In genomic region chr14:30606817-30607216, GRCm38 (mm10) we compare ENCODE assay signal across 22 mouse cellular contexts. TPM values are rescaled to one million over a fixed set of nuclear protein-coding genes. Genes with fewer than 3 reads are reported as not detected.
DNase-seq lines count a peak whose midpoint lies in the region; ATAC-seq and TF ChIP-seq lines count a peak whose summit lies in the region.
"Had no signal": no experiment of that assay in that cellular context is flagged by ENCODE, and none has a peak within 500 bp of the region (broad histone marks: within the 10 kb centered on the region; RNA-seq: fewer than 3 reads in every experiment).

No protein-coding gene starts in this region.

- no peak for DNase-seq in liver, postnatal 0 days
- no peak for DNase-seq in liver, embryonic 11.5 days (ENCODE audit: low spot score)
- DNase-seq in testis, postnatal 14 days (ENCODE audit: low spot score): no peak
- DNase-seq: adrenal gland, postnatal 36 days; cerebellum, adult 11-12 months; cerebellum, postnatal 10 days; heart, postnatal 4 days; kidney, adult 2 months; kidney, postnatal 14 days; lung, adult 2 months; lung, postnatal 14 days had no signal

- H3K4me2 ChIP-seq in liver, postnatal 0 days (ENCODE audit: low read depth, low read length): no peak overlapping the region
- no peak overlapping the region for H3K4me2 ChIP-seq in liver, embryonic 11.5 days
- no peak overlapping the region for H3K4me2 ChIP-seq in forebrain, embryonic 16.5 days (ENCODE audit: low read length)
- H3K4me2 ChIP-seq: embryonic facial prominence, embryonic 13.5 days; forebrain, embryonic 13.5 days; heart, embryonic 15.5 days; hindbrain, embryonic 14.5 days; neural tube, embryonic 15.5 days had no signal

- peak; percentile 52 for ATAC-seq in liver, postnatal 0 days
- ATAC-seq in liver, embryonic 11.5 days (replicated peaks; ENCODE audit: low FRiP score): no peak
- no peak for ATAC-seq in erythroid progenitor cell, adult 5-6 weeks (replicated peaks; ENCODE audit: low FRiP score, poor library complexity, severe bottlenecking)
- ATAC-seq in forebrain, embryonic 16.5 days: no peak
- ATAC-seq: forebrain, embryonic 13.5 days had no signal

- no peak for TF ChIP-seq EP300 in liver, postnatal 0 days (IDR thresholded peaks at IDR 0.05; ENCODE audit: low read depth)

- H3K9ac ChIP-seq in liver, postnatal 0 days (replicated peaks): no peak overlapping the region
- H3K9ac ChIP-seq in liver, embryonic 11.5 days (ENCODE audit: low read depth, low read length): no peak overlapping the region
- H3K9ac ChIP-seq in forebrain, embryonic 16.5 days (replicated peaks; ENCODE audit: low read depth, low read length): no peak overlapping the region
- H3K9ac ChIP-seq: embryonic facial prominence, embryonic 13.5 days; forebrain, embryonic 13.5 days; heart, embryonic 15.5 days; hindbrain, embryonic 14.5 days; neural tube, embryonic 15.5 days had no signal

- peak; percentile 12; the same call in 1 of the 2 replicates for TF ChIP-seq POLR2A in testis, adult 2 months (IDR thresholded peaks at IDR 0.05; ENCODE audit: control insufficient read depth, low read depth, low read length)
- no peak for TF ChIP-seq POLR2A in bone marrow, adult 2 months (IDR thresholded peaks at IDR 0.05; ENCODE audit: borderline replicate concordance, control insufficient read depth, low read depth, low read length)

- 0 out of 2 replicates have a peak, but pooled peaks cover 1% of the 10 kb centered on the region for H3K4me1 ChIP-seq in liver, postnatal 0 days (ENCODE audit: insufficient read depth)
- H3K4me1 ChIP-seq in liver, embryonic 11.5 days (replicated peaks; ENCODE audit: control insufficient read depth, insufficient read depth, low read length): peaks cover 4% of the 10 kb centered on the region
- H3K4me1 ChIP-seq in testis, adult 2 months (ENCODE audit: control insufficient read depth, insufficient read depth, low read length): no peaks in the 10 kb centered on the region
- H3K4me1 ChIP-seq in bone marrow, adult 2 months (ENCODE audit: control insufficient read depth, insufficient read depth, low read length): peaks cover 3% of the 10 kb centered on the region; the same call in 1 of the 2 replicates
- H3K4me1 ChIP-seq in forebrain, embryonic 16.5 days (replicated peaks; ENCODE audit: control insufficient read depth, insufficient read depth, low read length): no peaks in the 10 kb centered on the region
- H3K4me1 ChIP-seq: embryonic facial prominence, embryonic 13.5 days; forebrain, embryonic 13.5 days; neural tube, embryonic 15.5 days had no signal

- no peaks in the 10 kb centered on the region for H3K27me3 ChIP-seq in liver, postnatal 0 days (ENCODE audit: insufficient read depth, low read length)
- no peaks in the 10 kb centered on the region for H3K27me3 ChIP-seq in liver, embryonic 11.5 days (replicated peaks; ENCODE audit: control insufficient read depth, insufficient read depth, low read length)
- H3K27me3 ChIP-seq in testis, adult 2 months (ENCODE audit: control insufficient read depth, insufficient read depth, low read length): no peaks in the 10 kb centered on the region
- H3K27me3 ChIP-seq in forebrain, embryonic 16.5 days (replicated peaks; ENCODE audit: control insufficient read depth, insufficient read depth, low read length): no peaks in the 10 kb centered on the region
- H3K27me3 ChIP-seq: embryonic facial prominence, embryonic 13.5 days; forebrain, embryonic 13.5 days; heart, embryonic 15.5 days; neural tube, embryonic 15.5 days had no signal

- peaks cover 49% of the 10 kb centered on the region for H3K36me3 ChIP-seq in liver, postnatal 0 days (replicated peaks; ENCODE audit: insufficient read depth, low read length)
- H3K36me3 ChIP-seq in liver, embryonic 11.5 days (ENCODE audit: control insufficient read depth, insufficient read depth, low read length): peaks cover 5% of the 10 kb centered on the region; the same call in 1 of the 2 replicates
- no peaks in the 10 kb centered on the region for H3K36me3 ChIP-seq in testis, adult 2 months (ENCODE audit: control insufficient read depth, insufficient read depth, low read length)
- no peaks in the 10 kb centered on the region for H3K36me3 ChIP-seq in forebrain, embryonic 16.5 days (ENCODE audit: control insufficient read depth, insufficient read depth)

- TF ChIP-seq CTCF in liver, postnatal 0 days (IDR thresholded peaks at IDR 0.05; ENCODE audit: low read depth): no peak
- TF ChIP-seq CTCF in testis, adult 2 months (IDR thresholded peaks at IDR 0.05; ENCODE audit: control insufficient read depth, insufficient read depth, insufficient replicate concordance, low read depth, low read length): no peak
- TF ChIP-seq CTCF in bone marrow, adult 2 months (IDR thresholded peaks at IDR 0.05; ENCODE audit: control insufficient read depth, insufficient read depth, low read length): no peak

- H3K4me3 ChIP-seq in liver, postnatal 0 days (ENCODE audit: low read depth, low read length): no peak overlapping the region
- no peak overlapping the region for H3K4me3 ChIP-seq in liver, embryonic 11.5 days (ENCODE audit: low read depth, low read length)
- H3K4me3 ChIP-seq in testis, adult 2 months (ENCODE audit: control insufficient read depth, low read depth, low read length): peak overlapping the region; percentile 83
- H3K4me3 ChIP-seq in bone marrow, adult 2 months (replicated peaks; ENCODE audit: control insufficient read depth, low read depth, low read length): no peak overlapping the region
- H3K4me3 ChIP-seq in forebrain, embryonic 16.5 days (replicated peaks; ENCODE audit: low read length): no peak overlapping the region
- H3K4me3 ChIP-seq: embryonic facial prominence, embryonic 13.5 days; erythroblast, embryonic 14.5 days; forebrain, embryonic 13.5 days; heart, embryonic 15.5 days; layer of hippocampus, adult 2 months; neural tube, embryonic 15.5 days had no signal

- peak overlapping the region; percentile 23; the same call in 1 of the 2 replicates for H3K27ac ChIP-seq in liver, postnatal 0 days (ENCODE audit: low read depth)
- H3K27ac ChIP-seq in liver, embryonic 11.5 days (ENCODE audit: low read depth, low read length): no peak overlapping the region
- H3K27ac ChIP-seq in testis, adult 2 months (ENCODE audit: control insufficient read depth, insufficient read depth, low read depth, low read length): no peak overlapping the region
- H3K27ac ChIP-seq in bone marrow, adult 2 months (ENCODE audit: control insufficient read depth, insufficient read depth, low read depth, low read length, poor library complexity): peak overlapping the region; percentile 32
- no peak overlapping the region for H3K27ac ChIP-seq in forebrain, embryonic 16.5 days (ENCODE audit: low read length)
- H3K27ac ChIP-seq: embryonic facial prominence, embryonic 13.5 days; forebrain, embryonic 13.5 days; heart, embryonic 15.5 days; hindbrain, embryonic 14.5 days; layer of hippocampus, adult 2 months; neural tube, embryonic 15.5 days had no signal

- no peaks in the 10 kb centered on the region for H3K9me3 ChIP-seq in liver, postnatal 0 days (ENCODE audit: low read length)
- H3K9me3 ChIP-seq in liver, embryonic 11.5 days (ENCODE audit: control insufficient read depth, low read length): no peaks in the 10 kb centered on the region
- H3K9me3 ChIP-seq in forebrain, embryonic 16.5 days (ENCODE audit: control insufficient read depth, low read length): no peaks in the 10 kb centered on the region
- H3K9me3 ChIP-seq: embryonic facial prominence, embryonic 13.5 days; forebrain, embryonic 13.5 days; heart, embryonic 15.5 days; neural tube, embryonic 15.5 days had no signal

- 71% methylated on average over 5 of the region's 5 CpGs for WGBS in liver, postnatal 0 days (ENCODE audit: insufficient replicate concordance)
- 89% methylated on average over 5 of the region's 5 CpGs for WGBS in liver, embryonic 11.5 days
- 82% methylated on average over 5 of the region's 5 CpGs for WGBS in bone marrow, adult 2 months
- 94% methylated on average over 5 of the region's 5 CpGs for WGBS in forebrain, embryonic 16.5 days

RNA-seq across cellular contexts. Expression of gene Prkcd, which starts 19.2 kb away (rescaled TPM):
- 16.7 and 17.8 TPM in 2 replicates for polyA plus RNA-seq in liver, postnatal 0 days (2015; fragmentation: Nextera tagmentation; extraction: Ambion mirVana)
- polyA plus RNA-seq in liver, embryonic 11.5 days (2014; fragmentation: Nextera tagmentation; extraction: Ambion mirVana): 34.7 and 38.4 TPM in 2 replicates
- 240 and 255 TPM in 2 replicates for polyA plus RNA-seq in testis, adult 2 months (2012; rRNA removed)
- polyA plus RNA-seq in bone marrow, adult 2 months (2011; ENCODE audit: insufficient read depth, insufficient read length, low replicate concordance, missing spikeins): 67.1 and 177 TPM in 2 replicates
- 32.4 and 35.2 TPM in 2 replicates for total RNA-seq in erythroid progenitor cell, adult 5-6 weeks (2015; ENCODE audit: low replicate concordance)
- 19.5 and 35.7 TPM in 2 replicates for total RNA-seq in erythroid progenitor cell, adult 5-6 weeks (2017; ENCODE audit: low replicate concordance)
- 27.9 and 34.6 TPM in 2 replicates for polyA plus RNA-seq in forebrain, embryonic 16.5 days (2015; fragmentation: Nextera tagmentation; extraction: Ambion mirVana)

RNA-seq across cellular contexts. Expression of gene Rft1, which starts 47.3 kb away (rescaled TPM):
- 6.6 and 7.0 TPM in 2 replicates for polyA plus RNA-seq in liver, postnatal 0 days (2015; fragmentation: Nextera tagmentation; extraction: Ambion mirVana)
- polyA plus RNA-seq in liver, embryonic 11.5 days (2014; fragmentation: Nextera tagmentation; extraction: Ambion mirVana): 9.7 and 9.8 TPM in 2 replicates
- polyA plus RNA-seq in testis, adult 2 months (2012; rRNA removed): 6.3 and 8.1 TPM in 2 replicates
- polyA plus RNA-seq in bone marrow, adult 2 months (2011; ENCODE audit: insufficient read depth, insufficient read length, low replicate concordance, missing spikeins): 3.1 and 4.9 TPM in 2 replicates
- 2.1 and 2.9 TPM in 2 replicates for total RNA-seq in erythroid progenitor cell, adult 5-6 weeks (2015; ENCODE audit: low replicate concordance)
- 2.1 and 4.5 TPM in 2 replicates for total RNA-seq in erythroid progenitor cell, adult 5-6 weeks (2017; ENCODE audit: low replicate concordance)
- polyA plus RNA-seq in forebrain, embryonic 16.5 days (2015; fragmentation: Nextera tagmentation; extraction: Ambion mirVana): 7.2 and 8.5 TPM in 2 replicates

RNA-seq across cellular contexts. Expression of gene Tkt, which starts 58.7 kb away (rescaled TPM):
- 96.6 and 110 TPM in 2 replicates for polyA plus RNA-seq in liver, postnatal 0 days (2015; fragmentation: Nextera tagmentation; extraction: Ambion mirVana)
- polyA plus RNA-seq in liver, embryonic 11.5 days (2014; fragmentation: Nextera tagmentation; extraction: Ambion mirVana): 184 and 210 TPM in 2 replicates
- polyA plus RNA-seq in testis, adult 2 months (2012; rRNA removed): 12.4 and 15.4 TPM in 2 replicates
- polyA plus RNA-seq in bone marrow, adult 2 months (2011; ENCODE audit: insufficient read depth, insufficient read length, low replicate concordance, missing spikeins): 382 and 665 TPM in 2 replicates
- total RNA-seq in erythroid progenitor cell, adult 5-6 weeks (2015; ENCODE audit: low replicate concordance): 75.5 and 90.8 TPM in 2 replicates
- total RNA-seq in erythroid progenitor cell, adult 5-6 weeks (2017; ENCODE audit: low replicate concordance): 145 and 161 TPM in 2 replicates
- 334 and 346 TPM in 2 replicates for polyA plus RNA-seq in forebrain, embryonic 16.5 days (2015; fragmentation: Nextera tagmentation; extraction: Ambion mirVana)

Comparison
In these comparisons a context has a peak if more than half of its experiments do, and no peak if none do; other contexts are left out.
1. H3K27ac ChIP-seq: peak in liver, postnatal 0 days (single experiment) and bone marrow, adult 2 months (single experiment); none in liver, embryonic 11.5 days (single experiment), testis, adult 2 months (single experiment) and forebrain, embryonic 16.5 days (single experiment).